Mouse (Mus musculus) brain, embryonic 14.5 days (tissue): Measurements from ENCODE around the gene Rbm42.

Source experiments
- CTCF ChIP-seq: fragments of 200-500 bp; IDR thresholded peaks from 2 replicates; pipeline ENCODE4 v1.5.1; 2012; ENCODE audit warnings: inconsistent platforms, mild to moderate bottlenecking, moderate library complexity, borderline replicate concordance; ENCODE audit not compliant: insufficient read depth, insufficient read length; ENCODE audit errors: extremely low read depth
- POLR2A ChIP-seq: fragments of 200-500 bp; IDR thresholded peaks from 2 replicates; pipeline ENCODE4 v1.6.1; 2012; ENCODE audit warnings: mild to moderate bottlenecking, inconsistent platforms, borderline replicate concordance; ENCODE audit not compliant: poor library complexity, insufficient read depth, insufficient read length, severe bottlenecking; ENCODE audit errors: extremely low read depth

DNA sequence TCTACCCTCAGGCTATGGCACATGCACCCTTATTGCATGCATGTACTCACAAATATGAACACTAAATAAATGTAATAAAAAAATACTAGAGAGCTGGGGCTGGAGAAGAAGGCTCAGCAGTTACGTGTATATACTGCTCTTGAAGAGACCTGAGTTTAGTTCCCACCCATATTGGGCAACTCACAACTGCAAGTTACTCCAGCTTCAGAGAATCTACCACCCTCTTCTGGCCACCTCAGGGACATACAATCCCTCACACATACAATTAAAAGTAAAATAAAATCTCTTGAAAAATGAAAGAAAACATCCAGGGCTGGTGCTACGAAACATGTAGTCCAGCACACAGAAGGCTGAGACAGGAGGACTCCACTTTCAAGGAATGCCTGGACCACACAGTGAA lies 35.7 kb downstream of the Rbm42 start:
- TF ChIP-seq CTCF (peak; percentile 7; the same call in 1 of the 2 replicates), POLR2A (no peak)
